Mouse (Mus musculus) sigmoid colon, adult 10 weeks (tissue): ENCODE results near the gene Tsks. TPM values are rescaled to one million over a fixed set of nuclear protein-coding genes. Genes with fewer than 3 reads are reported as not detected.

Experiments
- polyA plus RNA-seq: library from polyadenylated mRNA; stranded (reverse); fragments of 350-450 nt; fragmentation: Illumina TruSeq; extraction: RNeasy Lipid Tissue Mini Kit (QIAGEN cat#74804); gene quantifications from one replicate; pipeline ENCODE4 v1.2.3, GENCODE M21; 2014; ENCODE audit warnings: low read depth, low replicate concordance

The Tsks gene
- not detected for polyA plus RNA-seq

DNA sequence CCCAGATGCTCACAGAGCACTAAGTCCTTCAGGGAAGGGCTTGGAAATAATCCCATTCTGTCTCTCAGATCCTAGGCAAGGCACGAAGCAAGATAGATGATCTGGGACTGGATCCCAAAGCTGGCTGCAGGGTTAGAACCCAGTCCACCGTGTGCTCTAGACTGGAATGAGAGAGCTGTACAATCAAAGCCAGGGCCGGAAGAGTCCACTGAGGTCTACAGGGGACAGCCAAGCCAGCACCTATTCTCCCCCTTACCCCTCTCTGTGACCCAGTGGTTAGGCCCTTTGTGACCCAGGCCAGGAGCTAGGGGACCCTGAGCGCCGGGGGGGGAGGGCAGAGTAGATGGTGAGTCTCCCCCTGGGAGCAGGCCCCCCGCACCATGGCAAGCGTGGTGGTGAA is at the start of gene Tsks:
TSS of gene Tsks (plus strand) at position 301 of the 400 bp plus-strand sequence.

DNA sequence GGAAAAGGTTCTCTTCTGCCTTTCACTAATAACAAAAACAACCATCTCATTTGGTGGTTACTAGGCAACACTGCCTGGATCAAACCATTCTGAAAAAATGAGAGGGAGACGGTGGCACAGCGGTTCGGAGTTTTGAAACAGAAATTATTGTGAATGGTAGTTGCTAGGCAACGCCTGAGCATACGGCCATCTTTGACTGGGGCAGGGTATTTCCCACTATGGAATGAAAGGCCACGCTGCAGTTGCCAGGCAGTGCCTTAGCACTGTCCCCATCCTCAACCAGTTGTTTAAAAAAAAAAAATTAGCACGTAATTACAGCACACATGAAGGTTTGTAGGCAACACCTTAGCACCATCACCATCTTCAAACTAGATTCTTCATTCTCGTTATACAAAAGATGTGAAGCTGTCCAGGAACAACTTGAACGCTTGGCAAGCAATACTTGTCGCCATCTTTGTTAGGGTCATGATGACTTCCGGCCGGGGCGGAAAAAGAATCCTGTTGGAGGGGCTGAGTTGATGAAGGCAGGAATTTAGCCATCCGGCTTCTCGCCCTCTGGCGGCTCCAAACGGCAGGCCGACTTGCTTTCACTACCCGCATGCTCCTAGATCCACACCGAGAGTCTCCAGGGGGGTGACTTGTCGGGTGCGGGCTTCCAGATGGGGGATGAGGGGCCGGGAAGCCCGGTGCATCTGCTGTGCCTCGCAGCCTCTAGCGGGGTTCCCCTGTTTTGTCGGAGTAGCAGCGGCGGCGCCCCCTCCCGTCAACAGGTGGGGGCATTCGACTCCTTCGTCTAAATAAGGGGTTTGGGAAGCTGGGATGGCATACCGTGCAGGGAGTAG is 47.2 kb upstream of the Tsks start, which contains the start of gene Fuz:
TSS of gene Fuz (plus strand) at position 487 of the 842 bp plus-strand sequence.

GRCm38 (mm10) chr7:44929204-44930151 is 13.5 kb upstream of the Tsks start, which contains the start of gene Ap2a1:
Gene Ap2a1, minus strand, starts transcription at chr7:44929496.

DNA sequence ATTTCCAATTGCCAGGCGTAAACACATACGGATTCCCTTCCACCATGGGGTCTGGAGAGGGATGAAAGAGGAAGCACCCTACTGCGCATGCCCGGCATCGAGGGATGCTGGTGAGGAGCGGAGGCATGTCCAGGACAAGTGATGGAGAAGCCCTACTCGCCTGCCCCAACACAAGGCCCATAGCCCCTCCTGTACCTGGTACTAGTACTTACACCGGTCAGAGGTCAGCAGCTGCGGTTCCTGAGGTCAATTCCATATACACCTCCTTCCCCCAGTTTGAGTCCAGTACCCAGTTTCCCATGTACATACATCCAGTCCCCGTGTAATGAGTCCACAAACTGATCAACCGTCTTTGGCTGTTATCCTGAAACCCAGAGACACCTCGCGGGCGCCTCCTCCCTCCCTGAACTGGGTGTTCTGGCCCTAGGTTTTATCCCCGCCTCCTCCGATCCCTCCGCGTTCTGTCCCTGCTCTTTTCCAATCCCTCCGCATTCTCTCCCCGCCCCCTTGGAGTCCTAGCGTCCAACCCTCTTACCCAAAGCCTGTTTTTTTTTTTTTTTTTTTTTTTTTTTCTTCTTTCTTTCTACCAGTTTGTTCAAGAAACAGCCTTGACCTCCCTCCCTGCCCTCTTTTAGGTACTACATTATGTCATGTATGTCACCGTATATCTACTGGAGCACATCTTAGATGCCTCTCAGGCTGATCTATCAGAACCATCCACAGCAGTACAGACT is 31.5 kb downstream of the Tsks start, which contains the start of gene Cpt1c:
TSS of gene Cpt1c (minus strand) at position 469 of the 734 bp plus-strand sequence.

GRCm38 (mm10) chr7:44986192-44986878 is 43.3 kb downstream of the Tsks start, which contains the start of gene Prmt1:
Gene Prmt1, minus strand, starts transcription at chr7:44986568.

DNA sequence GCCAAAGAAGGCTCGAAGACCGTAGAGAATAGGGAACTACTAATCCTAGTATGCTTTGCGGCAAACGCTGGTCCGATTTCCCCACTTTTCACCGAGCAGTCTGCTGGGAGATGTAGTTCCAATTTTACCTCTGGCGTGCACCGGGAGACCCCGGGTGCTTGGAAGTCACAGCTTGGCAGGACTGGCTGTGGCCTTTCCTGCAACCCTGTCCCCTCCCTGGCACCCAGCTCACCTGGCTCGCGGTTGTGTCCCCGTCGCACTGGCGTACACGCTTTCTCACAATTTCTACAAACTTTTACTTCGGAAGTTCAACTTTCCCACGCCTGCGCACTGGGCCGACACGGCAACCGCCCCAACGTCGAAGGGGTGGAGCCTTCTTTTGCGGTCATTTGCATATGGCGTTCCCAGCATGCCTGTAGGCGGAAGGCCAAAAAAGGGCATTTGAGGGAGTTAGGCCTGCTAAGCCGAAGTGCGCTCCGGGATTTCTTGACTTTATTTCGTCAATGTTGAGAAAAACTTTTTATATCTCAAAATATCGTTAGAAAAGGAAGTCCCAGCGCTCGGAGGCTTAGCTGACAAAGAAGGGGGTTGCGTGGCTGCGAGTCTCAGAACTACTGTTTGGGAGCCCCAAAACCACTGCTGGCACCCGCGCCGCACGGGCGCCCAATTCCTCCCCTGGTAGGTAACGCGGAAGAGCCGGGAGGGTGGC is 54.4 kb downstream of the Tsks start, which contains the start of gene Irf3:
TSS of gene Irf3 (plus strand) at position 418 of the 709 bp plus-strand sequence.

DNA sequence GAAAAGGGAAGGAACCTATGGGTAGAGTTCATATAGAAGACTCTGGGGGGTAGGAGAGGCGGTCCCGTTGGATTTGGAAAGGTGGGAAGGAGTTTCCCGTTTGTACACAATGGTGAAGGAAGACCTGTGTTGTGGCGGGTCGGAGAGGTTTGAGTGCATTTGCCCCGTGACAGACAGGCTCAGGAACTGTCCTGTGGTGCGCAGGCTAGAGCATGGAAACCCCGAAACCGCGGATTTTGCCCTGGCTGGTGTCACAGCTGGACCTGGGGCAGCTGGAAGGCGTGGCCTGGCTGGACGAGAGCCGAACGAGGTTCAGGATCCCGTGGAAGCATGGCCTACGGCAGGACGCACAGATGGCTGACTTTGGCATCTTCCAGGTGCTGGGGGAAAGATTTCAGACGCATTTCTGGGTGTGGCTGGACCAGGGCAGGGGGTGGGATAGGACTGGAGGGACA is 55.5 kb downstream of the Tsks start, which contains the start of gene Bcl2l12:
TSS of gene Bcl2l12 (minus strand) at position 212 of the 455 bp plus-strand sequence.

Other genes starting within 250 kb of the Tsks start
- gene Izumo2, start 234.5 kb upstream of the Tsks start, polyA plus RNA-seq: not detected
- 16.2 TPM for gene Vrk3, start 194.8 kb upstream of the Tsks start, polyA plus RNA-seq
- gene Zfp473, start 192.2 kb upstream of the Tsks start, polyA plus RNA-seq: 0.35 TPM
- 4.4 TPM for gene Nup62, start 127.1 kb upstream of the Tsks start, polyA plus RNA-seq
- gene Il4i1, start 126.8 kb upstream of the Tsks start, polyA plus RNA-seq: not detected
- gene Atf5, start 126.5 kb upstream of the Tsks start, polyA plus RNA-seq: 3.8 TPM
- 1.7 TPM for gene Akt1s1, start 94.2 kb upstream of the Tsks start, polyA plus RNA-seq
- gene Tbc1d17, start 94.1 kb upstream of the Tsks start, polyA plus RNA-seq: 1.0 TPM
- 0.19 TPM for gene Pnkp, start 86.1 kb upstream of the Tsks start, polyA plus RNA-seq
- not detected for gene Ptov1, start 73.4 kb upstream of the Tsks start, polyA plus RNA-seq
- gene Med25, start 50.5 kb upstream of the Tsks start, polyA plus RNA-seq: 2.7 TPM
- 3.2 TPM for gene Fuz, start 47.1 kb upstream of the Tsks start, polyA plus RNA-seq
- 19.4 TPM for gene Ap2a1, start 13.7 kb upstream of the Tsks start, polyA plus RNA-seq
- 0.44 TPM for gene Cpt1c, start 31.6 kb downstream of the Tsks start, polyA plus RNA-seq
- 3.3 TPM for gene Prmt1, start 43.4 kb downstream of the Tsks start, polyA plus RNA-seq
- 24.0 TPM for gene Irf3, start 54.4 kb downstream of the Tsks start, polyA plus RNA-seq
- gene Bcl2l12, start 55.5 kb downstream of the Tsks start, polyA plus RNA-seq: 0.76 TPM
- gene Scaf1, start 73.2 kb downstream of the Tsks start, polyA plus RNA-seq: 6.3 TPM
- 3.2 TPM for gene Rras, start 74.8 kb downstream of the Tsks start, polyA plus RNA-seq
- gene Prr12, start 109.7 kb downstream of the Tsks start, polyA plus RNA-seq: 0.22 TPM
- 6.3 TPM for gene Nosip, start 119.2 kb downstream of the Tsks start, polyA plus RNA-seq
- gene Prrg2, start 119.5 kb downstream of the Tsks start, polyA plus RNA-seq: 10.9 TPM
- not detected for gene Rcn3, start 149.0 kb downstream of the Tsks start, polyA plus RNA-seq
- gene Fcgrt, start 160.6 kb downstream of the Tsks start, polyA plus RNA-seq: 8.9 TPM
- 378 TPM for gene Rps11, start 181.2 kb downstream of the Tsks start, polyA plus RNA-seq
- 519 TPM for gene Rpl13a, start 185.6 kb downstream of the Tsks start, polyA plus RNA-seq
- not detected for gene Gm45713, start 193.0 kb downstream of the Tsks start, polyA plus RNA-seq
- 14.4 TPM for gene Flt3l, start 193.2 kb downstream of the Tsks start, polyA plus RNA-seq
- gene Pih1d1, start 211.1 kb downstream of the Tsks start, polyA plus RNA-seq: 1.2 TPM
- gene Aldh16a1, start 211.4 kb downstream of the Tsks start, polyA plus RNA-seq: 12.3 TPM
- gene Slc17a7, start 220.7 kb downstream of the Tsks start, polyA plus RNA-seq: not detected
- not detected for gene Gfy, start 236.4 kb downstream of the Tsks start, polyA plus RNA-seq
- gene Pth2, start 237.8 kb downstream of the Tsks start, polyA plus RNA-seq: not detected